Mouse (Mus musculus) kidney, postnatal 4 days (tissue): ENCODE data around the gene Rbm39.
A peak's percentile ranks its signal among the peaks of the same experiment; 100 is the strongest.
"Not testable (repeated sequence)": the region's sequence is repeated elsewhere in the genome, so short reads cannot be mapped to it uniquely, and the experiment has no call there.

Experiments used
- DNase-seq, 2 experiments: peaks; one replicate each; pipeline ENCODE4 v3.0.0; 2021; ENCODE audit warnings: mixed read lengths in 2 of 2

The Rbm39 gene

DNA sequence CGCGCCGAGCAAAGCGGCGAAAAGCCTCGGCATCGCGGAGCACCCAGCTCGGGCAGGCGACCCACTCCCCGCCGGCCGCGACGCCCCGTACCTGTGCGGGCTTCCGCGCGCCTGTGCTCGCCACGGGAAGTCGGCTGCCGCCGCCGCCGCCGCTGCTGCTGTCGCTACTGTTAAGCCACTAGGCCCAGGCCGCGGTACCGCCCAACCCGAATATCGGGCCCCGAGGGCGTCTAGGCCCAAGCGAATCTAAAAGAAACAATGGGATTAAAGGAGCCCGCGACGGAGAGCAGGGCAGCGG, 293 bp downstream of the Rbm39 start:
- DNase-seq: no peak

DNA sequence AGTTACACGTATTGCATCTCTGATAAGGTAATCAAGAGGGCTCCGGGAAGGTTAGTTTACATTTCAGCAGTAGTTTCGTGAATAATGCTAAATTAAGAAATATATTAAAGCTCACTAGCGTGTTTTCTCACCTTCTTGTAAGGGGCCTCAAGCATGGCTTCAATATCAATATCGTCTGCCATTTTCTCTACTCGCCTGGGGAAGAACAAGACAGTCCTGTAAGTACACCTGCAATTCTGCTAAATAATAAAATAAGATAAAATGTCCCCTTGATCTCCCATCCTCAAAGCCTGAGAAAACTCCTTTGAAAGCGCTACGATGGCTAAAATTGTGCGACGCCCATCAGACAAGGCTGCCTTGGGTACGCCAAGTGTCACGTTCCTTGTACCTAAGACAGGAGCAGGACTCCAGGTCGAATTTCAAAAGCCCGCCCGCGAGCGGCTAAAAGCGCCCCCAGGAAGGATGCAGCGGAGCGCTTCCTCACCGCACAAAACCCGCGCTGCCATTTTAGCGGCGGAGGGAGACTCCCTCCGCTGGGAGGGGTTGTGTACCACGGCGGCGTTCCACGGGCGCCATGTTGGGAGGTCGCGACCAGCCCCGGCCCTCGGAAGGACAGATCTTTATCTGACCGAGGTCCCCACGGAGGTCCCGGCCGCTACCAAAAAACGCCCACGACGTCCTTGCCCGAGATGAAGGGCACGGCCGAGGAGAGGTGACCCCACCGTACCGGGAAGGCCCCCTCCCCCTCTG, 817 bp downstream of the Rbm39 start:
- peak; percentile 85 to 92 for DNase-seq

DNA sequence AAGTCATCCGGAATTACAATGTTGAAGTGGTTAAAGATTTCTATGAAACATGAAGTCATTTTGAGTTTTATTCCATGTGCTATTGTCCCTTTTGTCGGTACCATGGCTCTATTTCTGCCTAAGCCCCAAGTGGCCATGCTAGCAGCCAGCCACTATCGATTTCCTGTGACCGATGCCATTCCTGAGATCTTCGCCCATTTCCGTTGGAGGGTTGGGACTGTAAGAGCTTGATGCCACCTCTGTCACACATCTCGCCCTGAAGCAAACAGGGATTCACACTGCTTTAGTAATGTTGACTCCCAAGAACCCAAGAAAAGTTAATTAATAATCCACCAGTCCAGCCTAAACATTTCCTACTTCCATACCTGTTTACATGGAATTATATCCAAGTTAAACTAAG, 2.4 kb downstream of the Rbm39 start:
- peak in 1 of 2 experiments; percentile 8 for DNase-seq

DNA sequence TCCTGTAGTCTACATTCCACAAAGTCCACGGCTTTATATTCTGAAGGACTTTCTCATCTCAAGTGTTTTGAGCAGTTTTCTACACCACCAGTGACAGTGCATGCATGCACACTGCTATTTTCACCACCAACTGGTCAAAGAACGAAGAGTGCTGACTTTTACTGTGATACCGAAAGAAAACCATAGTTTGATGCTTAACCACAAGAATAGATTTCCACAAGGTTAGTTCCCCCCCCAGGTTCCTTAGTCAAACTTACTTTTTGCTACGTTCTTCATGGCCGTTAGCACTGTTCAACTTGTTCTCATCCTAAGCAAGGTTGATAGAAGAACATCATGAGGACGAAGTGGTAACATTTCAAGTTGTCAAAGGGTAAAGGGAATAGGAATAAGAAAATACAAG, 3.0 kb downstream of the Rbm39 start:
- DNase-seq: no peak

DNA sequence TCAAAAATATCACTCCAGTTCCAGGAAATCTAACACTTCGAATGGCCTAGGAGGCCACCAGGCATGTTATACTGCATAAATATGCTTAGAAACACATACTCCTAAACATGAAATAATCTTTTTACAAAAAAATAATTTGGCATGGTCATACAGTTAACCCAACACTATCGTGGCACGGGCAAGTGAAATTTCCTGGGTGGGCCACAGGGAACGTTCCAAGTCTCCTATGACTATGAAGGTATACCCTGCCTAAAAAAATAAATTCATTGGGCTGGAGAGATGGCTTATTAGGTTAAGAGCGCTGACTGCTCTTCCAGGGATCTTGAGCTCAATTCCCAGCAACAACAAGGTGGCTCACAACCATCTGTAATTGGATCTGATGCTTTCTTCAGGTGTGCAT, 13.5 kb downstream of the Rbm39 start:
- no peak for DNase-seq

DNA sequence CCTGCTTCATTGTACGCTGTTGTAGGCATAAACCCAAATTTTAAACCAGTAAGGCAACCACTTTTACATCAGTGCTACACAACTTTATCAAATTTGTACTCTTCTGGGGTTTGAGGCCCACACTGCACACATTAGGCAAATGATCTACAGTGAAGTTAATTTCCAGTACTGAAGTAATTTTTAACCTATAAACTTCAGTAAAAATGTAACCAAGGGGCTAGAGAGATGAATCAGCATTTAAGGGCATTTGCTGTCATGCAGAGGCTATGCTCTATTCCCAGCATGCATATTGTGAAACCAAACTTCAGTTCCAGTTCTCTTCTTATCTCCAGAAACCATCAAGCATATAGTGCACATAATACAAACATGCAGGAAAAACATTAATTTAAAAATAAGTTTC, 14.6 kb downstream of the Rbm39 start:
- DNase-seq: no peak

DNA sequence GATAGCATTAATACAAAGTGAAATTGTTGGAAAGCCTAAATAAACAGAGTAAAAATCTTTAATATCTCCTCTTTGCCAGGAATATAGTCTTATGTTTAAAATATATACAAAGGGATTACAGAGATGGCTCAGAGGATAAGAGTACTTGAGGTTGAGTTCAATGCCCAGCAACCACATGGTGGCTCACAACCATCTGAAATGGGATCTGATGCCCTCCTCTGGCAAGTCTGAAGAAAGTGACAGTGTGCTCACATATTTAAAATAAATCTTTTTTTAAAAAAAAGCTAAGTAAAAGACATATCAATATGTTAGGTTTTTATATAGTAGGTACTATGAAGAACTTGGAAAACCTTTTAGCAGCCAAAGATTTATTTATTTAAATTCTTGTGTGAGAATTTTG, 28.5 kb downstream of the Rbm39 start:
- no peak for DNase-seq

DNA sequence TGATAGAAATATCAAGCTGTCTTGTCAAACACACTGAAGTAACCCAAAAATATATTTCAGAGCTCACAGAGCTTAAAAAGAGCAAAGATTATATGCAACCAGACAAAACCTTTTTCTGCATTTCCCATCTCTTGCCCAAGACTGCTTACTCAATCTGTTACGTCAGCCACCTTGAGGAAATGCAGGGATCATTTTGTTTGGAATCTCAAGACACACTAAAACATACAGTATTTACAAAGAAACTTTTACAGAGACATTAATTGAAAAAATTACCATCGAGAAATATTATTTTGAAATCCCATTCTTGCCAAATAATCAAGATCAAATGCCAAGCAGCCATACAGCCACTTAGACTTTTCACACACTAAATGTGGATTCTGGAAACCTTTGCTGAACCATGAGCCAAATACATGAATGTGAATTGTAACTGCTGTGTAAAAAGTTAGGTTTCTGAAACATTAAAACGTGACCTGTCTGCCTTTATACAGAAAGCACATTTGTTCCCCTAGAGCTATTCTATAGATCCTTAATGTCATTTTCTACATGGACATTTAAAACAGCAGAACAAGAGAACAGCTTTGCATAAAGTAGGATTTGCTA, 32.6 kb downstream of the Rbm39 start:
- DNase-seq: no peak

DNA sequence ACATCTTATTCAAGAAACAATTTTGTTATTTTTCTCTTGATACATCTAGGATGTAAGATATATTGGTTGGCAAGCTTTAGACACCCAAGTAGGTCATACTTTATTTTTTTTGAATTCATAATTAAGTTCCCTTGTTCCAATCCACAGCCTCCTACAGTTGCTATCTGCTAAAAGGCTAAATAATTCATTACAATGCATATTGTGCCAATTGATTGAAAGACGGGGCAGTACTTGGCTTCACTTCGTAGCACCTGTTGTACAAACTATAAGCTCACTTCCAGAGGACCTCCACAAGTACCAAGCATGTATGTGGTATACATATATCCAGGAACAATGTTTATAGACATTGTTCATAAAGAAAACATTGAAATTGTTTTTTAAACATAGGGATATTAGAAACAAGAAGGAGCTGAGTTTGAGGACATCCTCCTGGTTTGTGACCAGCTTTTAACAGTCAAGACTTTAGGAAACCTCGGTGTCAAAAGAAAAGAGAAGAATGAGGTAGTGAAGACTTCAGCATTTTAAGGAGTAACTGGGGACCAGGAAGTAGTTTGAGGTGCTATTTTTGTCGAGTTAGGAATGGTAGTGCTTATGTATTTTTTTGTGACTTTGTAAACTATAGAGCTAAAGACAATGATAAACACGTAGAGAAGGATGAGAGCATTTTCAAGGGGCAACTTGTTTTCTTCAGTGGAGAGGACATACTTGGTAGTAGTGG, 33.6 kb downstream of the Rbm39 start:
- no peak for DNase-seq

DNA sequence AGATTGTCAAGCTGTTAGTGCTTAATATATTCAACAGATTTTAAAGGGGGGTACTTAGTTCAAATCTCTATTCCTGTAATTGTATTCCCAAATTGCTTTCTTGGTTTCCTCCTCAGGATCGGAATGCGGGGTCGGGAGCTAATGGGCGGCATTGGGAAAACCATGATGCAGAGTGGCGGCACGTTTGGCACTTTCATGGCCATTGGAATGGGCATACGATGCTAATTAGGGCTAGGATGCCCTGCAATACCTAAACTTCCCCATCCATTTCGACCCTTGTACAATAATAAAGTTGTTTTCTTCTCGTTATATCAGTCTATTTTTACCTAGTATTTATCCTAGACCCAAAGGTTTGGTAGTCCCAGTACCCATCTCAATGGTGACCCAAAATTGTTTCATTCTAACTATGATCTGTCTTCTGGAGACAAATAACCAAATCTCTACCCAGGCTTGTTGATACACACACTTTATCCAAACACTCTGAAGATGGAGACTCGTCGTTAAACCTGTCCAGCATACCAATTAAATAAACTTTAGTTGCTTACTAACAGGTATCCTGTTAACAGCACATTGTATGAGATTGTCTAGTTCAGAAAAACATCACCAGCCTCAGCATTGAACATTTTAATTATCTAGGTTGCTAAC, 34.4 kb downstream of the Rbm39 start:
- peak; percentile 12 to 13 for DNase-seq

DNA sequence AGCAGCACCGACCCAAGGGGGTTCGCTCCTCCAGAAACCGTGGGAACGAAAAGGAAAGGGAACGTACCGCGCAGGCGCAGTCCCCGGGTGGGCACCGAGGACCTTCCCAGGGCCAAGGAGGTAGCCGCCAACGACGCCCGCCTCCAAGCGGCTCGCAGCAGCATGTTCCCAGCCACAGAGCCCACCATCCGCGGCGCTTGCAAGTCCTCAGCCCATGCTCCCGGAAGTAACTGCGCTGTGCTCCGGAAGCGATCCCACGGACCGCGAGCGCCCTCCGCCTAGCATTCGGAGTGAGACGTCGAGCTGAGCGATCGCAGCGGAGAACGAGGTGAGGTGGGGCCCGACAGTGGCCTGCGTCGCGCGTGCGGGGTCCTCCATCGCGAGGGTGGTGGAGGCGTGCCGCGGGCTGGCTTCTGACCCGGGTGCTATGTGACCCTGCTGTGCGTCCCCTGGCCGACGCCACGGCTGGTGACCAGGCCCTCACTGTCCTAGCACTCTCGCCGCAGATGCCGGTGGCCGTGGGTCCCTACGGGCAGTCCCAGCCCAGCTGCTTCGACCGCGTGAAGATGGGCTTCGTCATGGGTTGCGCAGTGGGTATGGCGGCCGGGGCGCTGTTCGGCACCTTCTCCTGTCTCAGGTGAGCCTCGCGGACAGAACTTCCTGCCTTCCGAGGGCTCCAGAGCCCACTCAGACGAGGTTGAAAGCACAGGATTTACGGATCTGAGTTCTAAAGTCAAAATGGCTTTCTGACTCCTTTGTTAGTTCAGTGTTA, 35.9 kb downstream of the Rbm39 start, which contains the start of the genes Romo1 and Nfs1:
Gene Romo1, plus strand, starts transcription at position 87 of the 772 bp plus-strand sequence.
Gene Nfs1, minus strand, starts transcription at position 234 of the 772 bp plus-strand sequence.
- DNase-seq: peak; percentile 98

DNA sequence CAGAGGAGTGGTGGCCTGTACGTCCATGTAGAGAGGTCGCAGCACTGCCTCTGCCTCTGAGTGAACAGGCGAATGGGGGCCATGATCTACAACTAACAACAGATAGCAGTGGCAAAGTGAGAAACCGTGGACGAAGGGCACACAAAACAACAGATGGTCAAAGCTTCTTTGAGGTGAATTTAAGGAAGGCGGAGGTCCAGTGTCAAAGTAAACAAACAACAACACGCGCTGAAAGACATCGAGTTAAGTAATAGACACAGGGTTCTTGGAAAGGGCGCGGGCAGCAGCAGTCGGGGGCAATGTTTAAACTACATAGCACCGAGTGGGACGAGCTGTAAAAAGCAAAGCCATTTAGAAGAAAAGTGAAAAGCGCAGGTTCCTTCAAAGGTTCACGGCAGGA, 36.7 kb downstream of the Rbm39 start:
- DNase-seq: peak in 1 of 2 experiments; percentile 10

DNA sequence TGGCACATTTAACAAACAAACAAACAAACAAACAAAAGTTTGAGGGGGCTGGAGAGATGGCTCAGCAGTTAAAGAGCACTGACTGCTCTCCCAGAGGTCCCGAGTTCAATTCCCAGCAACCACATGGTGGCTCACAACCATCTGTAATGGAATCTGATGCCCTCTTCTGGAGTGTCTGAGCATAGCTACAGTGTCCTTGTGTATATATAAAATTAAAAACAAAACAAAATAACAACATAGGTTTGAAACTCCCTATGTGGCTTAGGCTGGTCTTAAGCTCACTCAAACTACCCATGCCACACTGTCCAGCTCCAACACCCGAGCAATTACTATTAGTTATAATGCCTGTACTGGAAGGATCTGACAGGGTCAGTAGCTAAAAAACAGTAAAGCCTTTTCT, 37.2 kb downstream of the Rbm39 start:
- no peak for DNase-seq

DNA sequence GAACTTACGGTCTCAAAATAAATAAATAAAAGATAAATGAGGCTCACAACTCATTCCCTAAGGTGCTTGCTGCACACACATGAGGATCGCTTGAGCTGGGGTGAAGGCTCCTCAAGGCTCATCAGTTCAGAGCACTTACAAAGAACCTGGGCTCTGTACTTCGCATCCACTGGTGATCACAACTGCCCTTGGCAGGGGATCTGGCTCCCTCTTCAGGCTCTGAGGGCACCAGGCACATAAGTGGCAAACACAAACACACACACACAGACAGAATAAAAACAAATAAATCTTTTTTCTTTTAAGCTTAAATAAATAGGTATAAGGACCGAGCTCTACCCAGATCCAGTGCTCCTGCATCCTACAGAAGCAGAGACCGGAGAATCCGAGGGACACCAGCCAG, 44.3 kb downstream of the Rbm39 start:
- DNase-seq: no peak

DNA sequence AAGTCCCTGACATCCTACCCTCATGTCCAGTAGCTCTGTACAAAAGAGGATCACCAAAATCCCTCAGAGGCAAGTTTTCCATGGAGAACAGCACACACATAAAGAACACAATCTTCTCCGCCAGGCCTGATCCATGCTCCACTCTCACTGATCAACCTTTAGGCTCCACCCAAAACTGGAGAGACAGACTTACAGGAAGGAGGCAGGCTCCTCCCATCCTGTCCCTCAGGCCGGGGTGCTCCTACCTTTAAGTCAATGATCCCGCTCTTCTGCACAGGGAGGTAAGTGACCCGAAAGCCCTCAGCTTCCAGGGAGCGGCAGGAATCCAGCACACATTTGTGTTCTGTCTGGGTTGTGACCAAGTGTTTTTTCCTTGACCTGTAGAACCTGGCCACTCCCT, 45.9 kb downstream of the Rbm39 start:
- no peak for DNase-seq

DNA sequence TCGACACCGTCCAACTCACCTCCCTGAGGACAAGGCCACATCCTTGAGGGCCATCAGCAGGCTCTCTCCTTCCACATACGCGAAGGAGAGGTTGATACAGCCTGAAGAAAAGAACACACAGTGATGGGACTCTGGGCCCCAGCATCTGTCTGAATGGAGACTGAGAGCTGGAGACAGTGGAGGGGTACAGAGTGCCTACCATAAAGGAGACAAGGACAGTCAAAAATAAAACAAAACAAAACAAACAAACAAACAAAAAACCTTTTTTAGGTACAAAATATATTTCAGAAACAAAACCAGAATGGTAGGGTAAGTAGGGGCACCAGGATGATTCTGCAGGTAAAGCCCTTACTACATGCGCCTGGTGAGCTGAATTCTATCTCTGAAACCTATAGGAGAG, 53.0 kb downstream of the Rbm39 start, which contains the start of gene Gm28036:
Gene Gm28036, minus strand, starts transcription at position 101 of the 400 bp plus-strand sequence.
- no peak for DNase-seq

DNA sequence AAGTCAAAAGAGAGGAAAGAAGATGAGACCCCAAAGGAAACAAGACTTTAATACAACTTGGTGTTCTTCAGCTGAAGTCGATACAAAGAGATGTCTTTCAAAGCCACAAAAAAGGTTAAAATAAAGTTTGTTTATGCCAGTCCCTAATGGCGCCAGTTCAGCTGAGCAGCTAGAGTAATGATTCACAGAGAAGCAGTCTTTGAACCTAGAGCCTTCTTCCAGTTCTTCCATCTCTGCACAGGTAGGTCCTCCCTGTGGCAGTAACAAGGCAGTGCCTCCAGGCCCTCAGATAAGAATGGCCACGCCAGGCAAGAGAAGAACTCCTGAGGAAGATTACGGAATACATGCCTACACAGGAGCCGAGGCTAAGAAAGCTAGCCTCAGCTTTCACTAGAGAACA, 56.3 kb downstream of the Rbm39 start:
- no peak for DNase-seq

DNA sequence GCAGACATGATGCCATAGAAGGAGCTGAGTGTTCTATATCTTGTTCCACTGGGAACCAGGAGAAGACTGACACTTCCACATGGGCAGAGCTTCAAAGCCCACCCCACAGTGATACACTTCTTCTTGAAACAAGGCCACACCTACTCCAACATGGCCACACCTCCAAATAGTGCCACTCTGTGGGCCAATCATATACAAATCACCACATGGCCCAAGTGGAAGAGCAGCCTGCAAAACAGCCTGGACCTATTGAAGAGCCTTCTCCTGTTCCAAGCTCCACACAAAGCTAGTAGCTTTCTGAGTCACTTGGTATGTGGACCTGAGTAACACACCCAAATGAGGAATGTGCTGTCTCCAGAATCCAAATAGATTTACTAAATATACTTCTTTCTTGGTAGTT, 60.5 kb downstream of the Rbm39 start:
- DNase-seq: no peak

DNA sequence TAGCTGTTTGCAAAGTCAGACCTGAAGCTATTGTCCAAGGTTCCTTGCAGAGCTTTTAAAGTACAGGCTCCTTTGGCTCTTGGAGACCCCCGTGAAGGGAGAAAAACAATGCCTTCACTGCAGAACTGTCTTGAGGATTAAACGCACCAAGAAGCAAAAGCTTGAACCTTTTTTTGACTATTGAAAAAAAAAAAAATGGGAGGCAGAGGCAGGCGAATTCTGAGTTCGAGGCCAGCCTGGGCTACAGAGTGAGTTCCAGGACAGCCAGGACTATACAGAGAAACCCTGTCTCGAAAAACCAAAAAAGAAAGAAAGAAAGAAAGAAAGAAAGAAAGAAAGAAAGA, 68.0 kb downstream of the Rbm39 start:
- DNase-seq: not testable (repeated sequence)

DNA sequence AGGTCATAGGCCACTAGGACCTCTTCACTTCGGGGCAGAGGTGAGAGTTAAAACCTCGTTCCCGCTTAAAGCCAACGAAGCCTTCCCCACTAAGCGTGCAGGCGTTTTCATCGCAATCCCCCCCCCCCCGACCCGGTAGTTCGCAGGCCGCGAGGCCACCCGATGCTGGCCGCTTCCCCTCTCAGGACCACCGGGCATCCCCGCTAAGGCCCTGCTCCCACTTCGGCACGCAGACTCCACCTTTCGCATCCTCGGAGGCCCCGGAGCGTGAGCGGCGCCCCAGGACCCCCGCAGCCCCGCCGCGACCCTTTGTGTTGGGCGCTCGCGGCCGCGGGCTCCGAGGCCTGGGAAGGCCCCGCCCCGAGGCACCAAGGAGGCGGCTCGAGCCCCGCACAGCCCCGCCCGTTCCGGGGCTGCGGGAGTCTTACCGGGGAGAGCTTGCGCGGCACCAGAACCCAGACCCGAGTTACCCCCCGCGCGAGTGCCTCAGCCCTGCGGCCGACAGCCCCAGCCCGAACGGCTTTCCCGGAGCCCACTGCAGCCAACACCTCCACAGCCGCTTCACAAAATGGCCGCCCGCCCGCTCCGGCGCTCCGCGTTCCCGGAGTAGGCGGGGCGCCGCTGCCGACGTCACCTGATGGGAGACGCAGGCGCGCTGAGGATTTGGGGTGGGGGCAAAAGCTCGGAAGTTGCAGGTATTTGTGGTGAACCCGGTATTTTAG, 68.5 kb downstream of the Rbm39 start, which contains the start of the genes Cpne1 and Rbm12:
Gene Cpne1, minus strand, starts transcription at position 608 of the 722 bp plus-strand sequence.
Gene Rbm12, minus strand, starts transcription at position 621 of the 722 bp plus-strand sequence.
- DNase-seq: peak; percentile 95 to 97

DNA sequence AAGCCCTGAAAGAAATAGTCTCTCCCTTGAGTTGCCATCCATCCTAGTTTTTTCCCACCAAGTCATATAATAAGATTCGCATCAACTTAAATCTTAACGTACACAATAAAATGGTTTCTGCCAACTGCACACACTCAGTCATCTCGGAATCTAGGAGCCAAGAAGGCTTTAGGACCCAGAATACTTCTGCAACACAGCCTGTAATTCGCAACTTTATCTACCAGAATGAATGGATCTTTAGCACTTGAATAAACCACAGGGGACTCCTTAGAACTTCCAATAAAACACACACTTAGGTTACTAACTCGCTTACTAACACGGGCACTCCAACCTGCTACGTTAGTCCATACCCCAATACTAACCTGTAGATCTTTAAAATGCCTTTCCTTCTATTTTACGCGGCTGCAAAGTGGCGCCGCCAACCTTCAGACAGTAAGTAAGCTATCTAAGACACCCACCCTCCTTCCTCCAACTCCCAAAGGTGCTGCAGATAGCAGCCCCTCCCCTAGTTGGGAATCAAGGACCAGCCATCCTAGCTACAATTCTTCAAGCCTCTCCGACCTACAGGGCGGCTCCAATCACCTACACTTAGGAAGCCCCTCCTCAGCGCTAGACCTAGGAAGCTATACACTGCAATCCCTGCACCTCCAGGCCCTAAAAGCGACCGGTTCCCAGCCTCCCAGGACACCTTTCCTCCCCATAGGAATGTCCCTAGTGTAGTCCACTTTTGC, 69.2 kb downstream of the Rbm39 start:
- peak in 1 of 2 experiments; percentile 53 for DNase-seq
